ENCODE assay signal across 23 mouse cellular contexts in the genomic region with DNA sequence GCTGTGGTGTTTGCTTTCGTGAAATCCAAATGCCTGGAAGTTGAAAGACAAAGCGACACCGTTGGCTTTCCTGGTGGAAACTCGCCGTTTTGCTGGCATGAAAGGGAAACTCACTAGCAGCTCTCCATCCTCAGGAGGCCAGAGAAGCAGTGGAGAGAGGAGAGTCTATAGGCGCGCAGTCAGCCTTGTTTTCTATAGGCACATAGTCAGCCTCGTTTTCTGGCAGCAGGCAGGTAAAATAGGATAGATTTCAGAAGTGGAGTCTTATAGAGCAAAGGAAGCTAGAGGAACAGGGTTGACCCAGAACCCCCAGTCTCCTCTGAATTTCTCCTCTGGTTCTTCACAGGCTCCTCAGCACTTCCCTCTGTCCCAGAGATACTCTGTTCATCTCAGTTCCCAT.
"Had no signal": no experiment of that assay in that cellular context is flagged by ENCODE, and none has a peak within 500 bp of the region (broad histone marks: within the 10 kb centered on the region; RNA-seq: fewer than 3 reads in every experiment).

No protein-coding gene starts in this region.

- H3K9me3 ChIP-seq: heart, embryonic 13.5 days; heart, embryonic 15.5 days; hindbrain, embryonic 10.5 days; hindbrain, embryonic 13.5 days; hindbrain, embryonic 15.5 days; kidney, embryonic 15.5 days; limb, embryonic 13.5 days; limb, embryonic 15.5 days; liver, embryonic 12.5 days had no signal

- H3K4me3 ChIP-seq: heart, embryonic 13.5 days; heart, embryonic 15.5 days; hindbrain, embryonic 10.5 days; hindbrain, embryonic 13.5 days; hindbrain, embryonic 15.5 days; kidney, embryonic 15.5 days; limb, embryonic 13.5 days; limb, embryonic 15.5 days; liver, embryonic 12.5 days had no signal

- H3K4me1 ChIP-seq: hindbrain, embryonic 13.5 days; hindbrain, embryonic 15.5 days; liver, embryonic 12.5 days had no signal

- H3K27me3 ChIP-seq: heart, embryonic 13.5 days; heart, embryonic 15.5 days; hindbrain, embryonic 13.5 days; hindbrain, embryonic 15.5 days; kidney, embryonic 15.5 days; limb, embryonic 13.5 days; limb, embryonic 15.5 days; liver, embryonic 12.5 days had no signal

- H3K36me3 ChIP-seq: heart, embryonic 15.5 days; hindbrain, embryonic 13.5 days had no signal

- ATAC-seq: hindbrain, postnatal 0 days; intestine, embryonic 16.5 days; liver, embryonic 12.5 days had no signal

- DNase-seq: gastrocnemius, postnatal 14 days; gastrocnemius, postnatal 36 days; heart, postnatal 4 days; kidney, adult 11 months; kidney, adult 2 months; kidney, adult 9 months; kidney, postnatal 14 days; kidney, postnatal 36 days; layer of hippocampus, adult 9-11 months; layer of hippocampus, postnatal 36 days; left cerebral cortex, postnatal 4 days had no signal

- H3K27ac ChIP-seq: hindbrain, embryonic 10.5 days; hindbrain, embryonic 13.5 days; hindbrain, embryonic 15.5 days; hindbrain, postnatal 0 days; kidney, embryonic 15.5 days; limb, embryonic 13.5 days; limb, embryonic 15.5 days; liver, embryonic 12.5 days; liver, embryonic 14.5 days had no signal

- H3K9ac ChIP-seq: heart, embryonic 13.5 days; heart, embryonic 15.5 days; hindbrain, embryonic 13.5 days; hindbrain, embryonic 15.5 days; kidney, embryonic 15.5 days; limb, embryonic 13.5 days; limb, embryonic 15.5 days; liver, embryonic 12.5 days; liver, embryonic 14.5 days had no signal
